Mouse (Mus musculus): ENCODE measurements around the gene Capn9.

GRCm38 (mm10) chr8:124631966-124632365 is 56.1 kb downstream of the Capn9 start:
- TF ChIP-seq POLR2A (IDR thresholded peaks at IDR 0.05; ENCODE audit: borderline replicate concordance, low read depth, low read length) = no peak
- no peak for TF ChIP-seq CTCF (IDR thresholded peaks at IDR 0.05; ENCODE audit: low read depth, low read length)
